In the genomic region with DNA sequence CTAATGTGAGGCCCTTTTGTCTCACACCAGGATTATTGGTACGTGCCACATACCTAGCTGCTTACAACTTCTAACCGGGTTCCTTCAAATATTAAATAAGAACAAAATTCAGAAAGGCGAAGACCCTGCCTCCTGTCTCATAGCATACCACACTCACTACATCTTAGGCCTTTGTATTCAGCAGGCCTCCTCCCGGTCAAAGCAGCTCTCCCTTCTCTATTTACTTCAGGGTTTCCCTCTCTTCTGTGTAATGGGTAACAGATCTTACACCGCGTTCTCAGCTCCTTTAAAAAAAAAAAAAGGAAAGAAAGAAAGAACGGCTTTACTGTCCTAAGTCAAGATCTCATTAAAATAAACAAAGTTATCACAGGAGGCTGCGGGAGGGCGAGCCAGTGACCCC, we compare ENCODE assay signal across 1 mouse cellular context.
TF ChIP-seq lines count a peak whose summit lies in the region.

No protein-coding gene starts in this region.

TF ChIP-seq in MEL, 35 proteins besides CTCF, POLR2A, EP300 and RAD21:
- TF ChIP-seq MAX (IDR thresholded peaks at IDR 0.05; ENCODE audit: low read length), result no peak
- TF ChIP-seq GABPA (IDR thresholded peaks at IDR 0.05; ENCODE audit: low read depth, low read length), result no peak
- TF ChIP-seq MAZ (IDR thresholded peaks at IDR 0.05; ENCODE audit: low read depth, low read length), result no peak
- no peak for TF ChIP-seq TAL1 (IDR thresholded peaks at IDR 0.05; ENCODE audit: low read length)
- no peak for TF ChIP-seq TBP (IDR thresholded peaks at IDR 0.05; ENCODE audit: low read depth, low read length)
- TF ChIP-seq TCF12 (IDR thresholded peaks at IDR 0.05; ENCODE audit: low read depth, low read length), result no peak
- no peak for TF ChIP-seq USF1 (IDR thresholded peaks at IDR 0.05; ENCODE audit: low read depth, low read length)
- no peak for TF ChIP-seq ELF1 (IDR thresholded peaks at IDR 0.05; ENCODE audit: low read depth, low read length)
- no peak for TF ChIP-seq GATA1 (IDR thresholded peaks at IDR 0.05; ENCODE audit: low read depth, low read length)
- no peak for TF ChIP-seq JUND (IDR thresholded peaks at IDR 0.05; ENCODE audit: low read depth, low read length)
- TF ChIP-seq NELFE (IDR thresholded peaks at IDR 0.05; ENCODE audit: low read depth, low read length), result no peak
